Mouse (Mus musculus): ENCODE measurements at regions not wholly inside any gene's neighbourhood (a gene's known extent, or its start where the extent isn't known, plus 50 kb on each side); places are given as distances from the start of the nearest gene placed in this dataset.
A peak's percentile ranks its signal among the peaks of the same experiment; 100 is the strongest.

- H3K27me3 ChIP-seq (ENCODE audit: insufficient read depth, low read length) = peaks cover 15% of the 10 kb centered on the region
- H3K9me3 ChIP-seq (ENCODE audit: low read length) = peaks cover 7% of the 10 kb centered on the region
- peaks cover 19% of the 10 kb centered on the region for H3K4me1 ChIP-seq (replicated peaks; ENCODE audit: low read depth, low read length)
- no peak overlapping the region for H3K4me3 ChIP-seq (replicated peaks; ENCODE audit: low read length)
- TF ChIP-seq CTCF (conservative IDR thresholded peaks at IDR 0.05; ENCODE audit: low read length) (no peak), POU5F1 (IDR thresholded peaks at IDR 0.05; ENCODE audit: borderline replicate concordance, low read length) (no peak), NANOG (IDR thresholded peaks at IDR 0.05; ENCODE audit: borderline replicate concordance, low read length) (no peak)
- no peaks in the 10 kb centered on the region for H3K36me3 ChIP-seq (ENCODE audit: insufficient read depth, low read length)
These were observed 92.6 kb upstream of the Rbpj start for GRCm38 (mm10) chr5:53373315-53373714.

- H3K9me3 ChIP-seq (ENCODE audit: low read length) = no peaks in the 10 kb centered on the region
- peaks cover 17% of the 10 kb centered on the region for H3K27me3 ChIP-seq (ENCODE audit: insufficient read depth, low read length)
- no peak overlapping the region for H3K4me3 ChIP-seq (replicated peaks; ENCODE audit: low read length)
- H3K36me3 ChIP-seq (ENCODE audit: insufficient read depth, low read length) = no peaks in the 10 kb centered on the region
- H3K4me1 ChIP-seq (replicated peaks; ENCODE audit: low read depth, low read length) = peaks cover 19% of the 10 kb centered on the region
- TF ChIP-seq NANOG (IDR thresholded peaks at IDR 0.05; ENCODE audit: borderline replicate concordance, low read length) = no peak
- TF ChIP-seq CTCF (conservative IDR thresholded peaks at IDR 0.05; ENCODE audit: low read length) = no peak
- TF ChIP-seq POU5F1 (IDR thresholded peaks at IDR 0.05; ENCODE audit: borderline replicate concordance, low read length) = no peak
These were observed 89.1 kb upstream of the Rbpj start for GRCm38 (mm10) chr5:53376856-53377255.

DNA sequence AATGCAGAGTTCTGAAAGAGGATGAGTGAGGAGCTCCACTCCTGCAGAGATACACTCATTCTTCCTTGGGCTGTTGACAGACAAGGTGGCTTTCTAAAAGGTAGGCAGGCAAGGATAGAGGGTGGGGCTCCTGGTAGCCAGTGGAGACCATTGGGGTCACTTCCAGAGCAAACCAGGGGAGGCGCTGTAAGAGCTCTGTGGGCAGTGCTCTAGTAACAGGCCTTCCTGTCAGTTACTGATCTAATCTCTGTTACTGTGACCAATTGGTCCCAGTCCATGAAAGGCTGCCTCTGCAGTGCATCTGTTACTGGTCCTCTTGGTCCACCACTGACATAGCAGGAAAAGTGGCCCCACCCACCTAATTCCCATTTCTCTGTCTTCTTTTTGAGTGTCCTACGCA, 88.3 kb upstream of the Rbpj start:
- TF ChIP-seq NANOG (IDR thresholded peaks at IDR 0.05; ENCODE audit: borderline replicate concordance, low read length) (no peak), POU5F1 (IDR thresholded peaks at IDR 0.05; ENCODE audit: borderline replicate concordance, low read length) (no peak), CTCF (conservative IDR thresholded peaks at IDR 0.05; ENCODE audit: low read length) (peak; percentile 47)
- H3K4me1 ChIP-seq (replicated peaks; ENCODE audit: low read depth, low read length) = peaks cover 16% of the 10 kb centered on the region
- H3K4me3 ChIP-seq (replicated peaks; ENCODE audit: low read length) = no peak overlapping the region
- H3K9me3 ChIP-seq (ENCODE audit: low read length) = no peaks in the 10 kb centered on the region
- H3K27me3 ChIP-seq (ENCODE audit: insufficient read depth, low read length) = peaks cover 24% of the 10 kb centered on the region
- no peaks in the 10 kb centered on the region for H3K36me3 ChIP-seq (ENCODE audit: insufficient read depth, low read length)

- peaks cover 16% of the 10 kb centered on the region for H3K4me1 ChIP-seq (replicated peaks; ENCODE audit: low read depth, low read length)
- no peak for TF ChIP-seq NANOG (IDR thresholded peaks at IDR 0.05; ENCODE audit: borderline replicate concordance, low read length)
- no peak for TF ChIP-seq CTCF (conservative IDR thresholded peaks at IDR 0.05; ENCODE audit: low read length)
- no peak for TF ChIP-seq POU5F1 (IDR thresholded peaks at IDR 0.05; ENCODE audit: borderline replicate concordance, low read length)
- no peak overlapping the region for H3K4me3 ChIP-seq (replicated peaks; ENCODE audit: low read length)
- peaks cover 24% of the 10 kb centered on the region for H3K27me3 ChIP-seq (ENCODE audit: insufficient read depth, low read length)
- no peaks in the 10 kb centered on the region for H3K9me3 ChIP-seq (ENCODE audit: low read length)
- H3K36me3 ChIP-seq (ENCODE audit: insufficient read depth, low read length) = no peaks in the 10 kb centered on the region
These were observed 87.8 kb upstream of the Rbpj start for GRCm38 (mm10) chr5:53378106-53378505.

DNA sequence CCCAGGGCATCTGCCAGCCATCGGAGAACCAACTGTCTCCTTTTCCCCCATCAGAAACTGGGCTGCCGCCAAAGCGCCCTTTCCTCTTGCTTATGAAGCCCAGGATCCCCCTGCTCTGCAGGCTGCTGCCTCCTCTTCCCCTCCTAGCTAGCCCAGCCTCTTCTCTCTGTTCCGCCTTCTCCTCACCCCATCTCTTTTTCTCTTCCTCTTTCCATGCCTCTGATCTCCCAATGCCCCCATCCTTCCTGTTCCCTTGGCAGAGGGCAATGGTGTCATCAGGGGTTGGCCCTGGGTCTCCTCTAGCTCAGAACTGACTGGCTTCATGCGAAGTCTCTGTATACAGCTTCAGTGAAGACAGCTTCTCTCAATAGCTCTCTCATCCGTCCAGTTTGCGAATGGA, 87.4 kb upstream of the Rbpj start:
- Histone ChIP-seq H3K4me1 (replicated peaks; ENCODE audit: low read depth, low read length) (peaks cover 16% of the 10 kb centered on the region), H3K9me3 (ENCODE audit: low read length) (no peaks in the 10 kb centered on the region), H3K27me3 (ENCODE audit: insufficient read depth, low read length) (peaks cover 24% of the 10 kb centered on the region), H3K4me3 (replicated peaks; ENCODE audit: low read length) (no peak overlapping the region), H3K36me3 (ENCODE audit: insufficient read depth, low read length) (no peaks in the 10 kb centered on the region)
- TF ChIP-seq NANOG (IDR thresholded peaks at IDR 0.05; ENCODE audit: borderline replicate concordance, low read length) (no peak), POU5F1 (IDR thresholded peaks at IDR 0.05; ENCODE audit: borderline replicate concordance, low read length) (no peak), CTCF (conservative IDR thresholded peaks at IDR 0.05; ENCODE audit: low read length) (no peak)

- H3K36me3 ChIP-seq (ENCODE audit: insufficient read depth, low read length) = no peaks in the 10 kb centered on the region
- peaks cover 16% of the 10 kb centered on the region for H3K4me1 ChIP-seq (replicated peaks; ENCODE audit: low read depth, low read length)
- H3K27me3 ChIP-seq (ENCODE audit: insufficient read depth, low read length) = peaks cover 23% of the 10 kb centered on the region
- no peaks in the 10 kb centered on the region for H3K9me3 ChIP-seq (ENCODE audit: low read length)
- TF ChIP-seq NANOG (IDR thresholded peaks at IDR 0.05; ENCODE audit: borderline replicate concordance, low read length) (no peak), POU5F1 (IDR thresholded peaks at IDR 0.05; ENCODE audit: borderline replicate concordance, low read length) (no peak), CTCF (conservative IDR thresholded peaks at IDR 0.05; ENCODE audit: low read length) (no peak)
- H3K4me3 ChIP-seq (replicated peaks; ENCODE audit: low read length) = no peak overlapping the region
These were observed 86.3 kb upstream of the Rbpj start for GRCm38 (mm10) chr5:53379612-53380011.

GRCm38 (mm10) chr5:53380203-53380602, 85.7 kb upstream of the Rbpj start:
- Histone ChIP-seq H3K4me3 (replicated peaks; ENCODE audit: low read length) (no peak overlapping the region), H3K4me1 (replicated peaks; ENCODE audit: low read depth, low read length) (peaks cover 16% of the 10 kb centered on the region), H3K9me3 (ENCODE audit: low read length) (no peaks in the 10 kb centered on the region), H3K27me3 (ENCODE audit: insufficient read depth, low read length) (peaks cover 22% of the 10 kb centered on the region), H3K36me3 (ENCODE audit: insufficient read depth, low read length) (no peaks in the 10 kb centered on the region)
- TF ChIP-seq CTCF (conservative IDR thresholded peaks at IDR 0.05; ENCODE audit: low read length) (no peak), NANOG (IDR thresholded peaks at IDR 0.05; ENCODE audit: borderline replicate concordance, low read length) (no peak), POU5F1 (IDR thresholded peaks at IDR 0.05; ENCODE audit: borderline replicate concordance, low read length) (no peak)

GRCm38 (mm10) chr5:53381492-53382199, 84.3 kb upstream of the Rbpj start:
- peaks cover 16% of the 10 kb centered on the region for H3K27me3 ChIP-seq (ENCODE audit: insufficient read depth, low read length)
- H3K9me3 ChIP-seq (ENCODE audit: low read length) = no peaks in the 10 kb centered on the region
- H3K36me3 ChIP-seq (ENCODE audit: insufficient read depth, low read length) = no peaks in the 10 kb centered on the region
- H3K4me3 ChIP-seq (replicated peaks; ENCODE audit: low read length) = no peak overlapping the region
- TF ChIP-seq NANOG (IDR thresholded peaks at IDR 0.05; ENCODE audit: borderline replicate concordance, low read length) = no peak
- no peak for TF ChIP-seq CTCF (conservative IDR thresholded peaks at IDR 0.05; ENCODE audit: low read length)
- no peak for TF ChIP-seq POU5F1 (IDR thresholded peaks at IDR 0.05; ENCODE audit: borderline replicate concordance, low read length)
- peaks cover 16% of the 10 kb centered on the region for H3K4me1 ChIP-seq (replicated peaks; ENCODE audit: low read depth, low read length)

GRCm38 (mm10) chr5:53384026-53384425, 81.9 kb upstream of the Rbpj start:
- H3K9me3 ChIP-seq (ENCODE audit: low read length) = no peaks in the 10 kb centered on the region
- peaks cover 15% of the 10 kb centered on the region for H3K27me3 ChIP-seq (ENCODE audit: insufficient read depth, low read length)
- no peak for TF ChIP-seq NANOG (IDR thresholded peaks at IDR 0.05; ENCODE audit: borderline replicate concordance, low read length)
- TF ChIP-seq CTCF (conservative IDR thresholded peaks at IDR 0.05; ENCODE audit: low read length) = no peak
- no peak for TF ChIP-seq POU5F1 (IDR thresholded peaks at IDR 0.05; ENCODE audit: borderline replicate concordance, low read length)
- no peaks in the 10 kb centered on the region for H3K36me3 ChIP-seq (ENCODE audit: insufficient read depth, low read length)
- H3K4me3 ChIP-seq (replicated peaks; ENCODE audit: low read length) = no peak overlapping the region
- H3K4me1 ChIP-seq (replicated peaks; ENCODE audit: low read depth, low read length) = no peaks in the 10 kb centered on the region
